In genomic region chr4:125124424-125125209, GRCm38 (mm10) we compare ENCODE assay signal across 9 mouse cellular contexts. TPM values are rescaled to one million over a fixed set of nuclear protein-coding genes. Genes with fewer than 3 reads are reported as not detected.
DNase-seq lines count a peak whose midpoint lies in the region; ATAC-seq and TF ChIP-seq lines count a peak whose summit lies in the region.
"Had no signal": no experiment of that assay in that cellular context is flagged by ENCODE, and none has a peak within 500 bp of the region (broad histone marks: within the 10 kb centered on the region; RNA-seq: fewer than 3 reads in every experiment).

No protein-coding gene starts in this region.

- H3K9ac ChIP-seq in forebrain, embryonic 12.5 days, result no peak overlapping the region

- 52% methylated on average over 7 of the region's 7 CpGs for WGBS in forebrain, embryonic 12.5 days
- 41% methylated on average over 7 of the region's 7 CpGs for WGBS in cerebellum, adult 2 months

- H3K4me1 ChIP-seq in brown adipose tissue, adult 24 weeks (ENCODE audit: control insufficient read depth, insufficient read depth, insufficient read length, low read length), result peaks cover 47% of the 10 kb centered on the region
- peaks cover 24% of the 10 kb centered on the region for H3K4me1 ChIP-seq in forebrain, embryonic 12.5 days
- no peaks in the 10 kb centered on the region; the same call in 1 of the 2 replicates for H3K4me1 ChIP-seq in cerebellum, adult 2 months (ENCODE audit: control insufficient read depth, insufficient read depth, low read length)

- H3K36me3 ChIP-seq in forebrain, embryonic 12.5 days (replicated peaks), result no peaks in the 10 kb centered on the region

- H3K27ac ChIP-seq in gastrocnemius, adult 2 months, result peak overlapping the region; percentile 99
- peak overlapping the region; percentile 80 for H3K27ac ChIP-seq in brown adipose tissue, adult 24 weeks (replicated peaks; ENCODE audit: low read depth, low read length)
- H3K27ac ChIP-seq in forebrain, embryonic 12.5 days, result no peak overlapping the region
- H3K27ac ChIP-seq in cerebellum, adult 2 months (ENCODE audit: insufficient read depth, low read length), result no peak overlapping the region
- H3K27ac ChIP-seq: left cerebral cortex, adult 2 months had no signal

- DNase-seq in gastrocnemius, adult 2 months, result peak; percentile 67
- DNase-seq in gastrocnemius, postnatal 14 days, result no peak
- peak; percentile 52 to 67 for DNase-seq in kidney, postnatal 36 days
- peak; percentile 70 for DNase-seq in spleen, adult 12 weeks (ENCODE audit: low spot score)
- no peak for DNase-seq in c-Kit-positive CD71-positive TER-119-positive erythroid progenitor cells, embryonic 14.5 days (ENCODE audit: low spot score)
- DNase-seq in cerebellum, adult 2 months, result no peak

- no peak overlapping the region for H3K4me2 ChIP-seq in forebrain, embryonic 12.5 days

- no peak for TF ChIP-seq POLR2A in cerebellum, adult 2 months (IDR thresholded peaks at IDR 0.05; ENCODE audit: borderline replicate concordance, insufficient read depth, low read length)

- no peak for TF ChIP-seq CTCF in gastrocnemius, adult 2 months (IDR thresholded peaks at IDR 0.05)
- TF ChIP-seq CTCF in cerebellum, adult 2 months (IDR thresholded peaks at IDR 0.05; ENCODE audit: borderline replicate concordance, insufficient read depth, low read depth, low read length), result no peak

- intact Hi-C loops in gastrocnemius, adult 2 months (cut with DNase I), result no loop called here
- intact Hi-C loops in gastrocnemius, postnatal 14 days (cut with DNase I; ENCODE audit: low total_unique reads), result no loop called here

- H3K9me3 ChIP-seq in forebrain, embryonic 12.5 days, result no peaks in the 10 kb centered on the region

- H3K4me3 ChIP-seq in gastrocnemius, adult 2 months, result peak overlapping the region; percentile 100
- H3K4me3 ChIP-seq in brown adipose tissue, adult 24 weeks (ENCODE audit: insufficient read depth, low read depth, low read length), result peak overlapping the region; percentile 24
- H3K4me3 ChIP-seq in forebrain, embryonic 12.5 days (replicated peaks), result no peak overlapping the region
- H3K4me3 ChIP-seq in cerebellum, adult 2 months (replicated peaks; ENCODE audit: insufficient read depth, low read depth, low read length), result no peak overlapping the region
- H3K4me3 ChIP-seq: left cerebral cortex, adult 2 months had no signal

- ATAC-seq in forebrain, embryonic 12.5 days (ENCODE audit: low FRiP score), result no peak

- peaks cover 43% of the 10 kb centered on the region for H3K27me3 ChIP-seq in forebrain, embryonic 12.5 days
- H3K27me3 ChIP-seq in cerebellum, adult 2 months (ENCODE audit: control insufficient read depth, insufficient read depth, low read length), result no peaks in the 10 kb centered on the region

RNA-seq across cellular contexts. Expression of gene Zc3h12a, which starts 3.0 kb away (rescaled TPM):
- total RNA-seq in gastrocnemius, adult 2 months (2021), result 1 to 10 TPM; 2.6 TPM
- total RNA-seq in gastrocnemius, postnatal 14 days (2021), result 1 to 10 TPM; 1.5 to 2.5 TPM
- 3.1 and 5.4 TPM in 2 replicates for polyA plus RNA-seq in brown adipose tissue, adult 24 weeks (2012; ENCODE audit: insufficient read depth, insufficient read length, missing spikeins)
- polyA plus RNA-seq in forebrain, embryonic 12.5 days (2016; fragmentation: Nextera tagmentation; extraction: Ambion mirVana), result 0.18 and 0.23 TPM in 2 replicates
- polyA plus RNA-seq in cerebellum, adult 2 months (2012; rRNA removed), result 1.2 and 1.3 TPM in 2 replicates

RNA-seq across cellular contexts. Expression of gene Meaf6, which starts 39.7 kb away (rescaled TPM):
- total RNA-seq in gastrocnemius, adult 2 months (2021), result 10 to 100 TPM; 12.0 to 13.5 TPM
- total RNA-seq in gastrocnemius, postnatal 14 days (2021), result 10 to 100 TPM in 1 of 2 experiments, 1 to 10 TPM in 1; 8.4 to 10.1 TPM
- polyA plus RNA-seq in brown adipose tissue, adult 24 weeks (2012; ENCODE audit: insufficient read depth, insufficient read length, missing spikeins), result 15.2 and 16.5 TPM in 2 replicates
- 128 and 138 TPM in 2 replicates for polyA plus RNA-seq in forebrain, embryonic 12.5 days (2016; fragmentation: Nextera tagmentation; extraction: Ambion mirVana)
- 87.7 and 94.2 TPM in 2 replicates for polyA plus RNA-seq in cerebellum, adult 2 months (2012; rRNA removed)

RNA-seq across cellular contexts. Expression of gene Snip1, which starts 58.1 kb away (rescaled TPM):
- total RNA-seq in gastrocnemius, adult 2 months (2021), result 1 to 10 TPM; 4.5 to 6.1 TPM
- total RNA-seq in gastrocnemius, postnatal 14 days (2021), result 1 to 10 TPM; 5.6 to 5.8 TPM
- polyA plus RNA-seq in brown adipose tissue, adult 24 weeks (2012; ENCODE audit: insufficient read depth, insufficient read length, missing spikeins), result 8.0 and 9.0 TPM in 2 replicates
- 29.8 and 32.2 TPM in 2 replicates for polyA plus RNA-seq in forebrain, embryonic 12.5 days (2016; fragmentation: Nextera tagmentation; extraction: Ambion mirVana)
- polyA plus RNA-seq in cerebellum, adult 2 months (2012; rRNA removed), result 13.5 and 14.5 TPM in 2 replicates

RNA-seq across cellular contexts. Expression of gene Dnali1, which starts 59.1 kb away (rescaled TPM):
- total RNA-seq in gastrocnemius, adult 2 months (2021), result not detected
- total RNA-seq in gastrocnemius, postnatal 14 days (2021), result not detected
- not detected in 2 replicates for polyA plus RNA-seq in brown adipose tissue, adult 24 weeks (2012; ENCODE audit: insufficient read depth, insufficient read length, missing spikeins)
- 0.28 and 0.41 TPM in 2 replicates for polyA plus RNA-seq in forebrain, embryonic 12.5 days (2016; fragmentation: Nextera tagmentation; extraction: Ambion mirVana)
- polyA plus RNA-seq in cerebellum, adult 2 months (2012; rRNA removed), result 1.1 and 1.8 TPM in 2 replicates

Comparison
In these comparisons a context has a peak if more than half of its experiments do, and no peak if none do; other contexts are left out.
1. DNase-seq: peak in gastrocnemius, adult 2 months (single experiment), kidney, postnatal 36 days (2 of 2) and spleen, adult 12 weeks (single experiment); none in gastrocnemius, postnatal 14 days (single experiment), c-Kit-positive CD71-positive TER-119-positive erythroid progenitor cells, embryonic 14.5 days (single experiment) and cerebellum, adult 2 months (0 of 2).
2. H3K27ac ChIP-seq: peak in gastrocnemius, adult 2 months (single experiment) and brown adipose tissue, adult 24 weeks (single experiment); none in forebrain, embryonic 12.5 days (single experiment) and cerebellum, adult 2 months (single experiment).
3. H3K4me3 ChIP-seq: peak in gastrocnemius, adult 2 months (single experiment) and brown adipose tissue, adult 24 weeks (single experiment); none in forebrain, embryonic 12.5 days (single experiment) and cerebellum, adult 2 months (single experiment).